Mouse (Mus musculus) embryonic fibroblast, embryonic 13.5 days (primary cell): ENCODE measurements around the gene Fam53b.

Source experiments
- CTCF ChIP-seq: IDR thresholded peaks from 2 replicates; pipeline ENCODE4 v1.5.1; 2011; ENCODE audit warnings: mild to moderate bottlenecking, control low read depth, low read length, moderate library complexity, borderline replicate concordance; ENCODE audit not compliant: insufficient read depth
- POLR2A ChIP-seq: IDR thresholded peaks from 2 replicates; pipeline ENCODE4 v1.6.1; 2011; ENCODE audit warnings: low read depth, mild to moderate bottlenecking, control low read depth, low read length, moderate library complexity

DNA sequence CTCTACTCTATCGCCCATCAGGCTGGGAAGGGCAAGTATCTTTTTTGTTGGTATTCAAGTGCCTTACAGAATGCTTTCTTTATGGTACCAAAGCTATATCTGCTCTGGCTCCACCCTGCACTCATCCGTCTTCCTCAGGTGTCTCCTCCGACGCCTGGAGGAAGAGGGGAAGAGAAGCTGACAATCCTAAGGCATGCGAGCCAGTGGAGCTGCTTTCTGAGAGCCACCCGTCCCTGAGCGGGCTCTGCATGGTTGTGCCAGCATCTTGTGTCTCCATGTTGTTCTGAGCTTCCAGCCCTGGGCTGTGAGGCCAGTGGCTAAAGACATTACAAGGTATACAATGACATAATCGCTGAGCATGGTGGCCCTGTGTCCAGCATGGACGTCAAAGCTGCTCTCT is 79.5 kb downstream of the Fam53b start:
- TF ChIP-seq POLR2A, result no peak
- no peak for TF ChIP-seq CTCF
